In genomic region chr5:99373570-99374151, GRCm38 (mm10) we compare ENCODE assay signal across 13 mouse cellular contexts.
"Had no signal": no experiment of that assay in that cellular context is flagged by ENCODE, and none has a peak within 500 bp of the region (broad histone marks: within the 10 kb centered on the region; RNA-seq: fewer than 3 reads in every experiment).

No protein-coding gene starts in this region.

- H3K36me3 ChIP-seq: kidney, embryonic 15.5 days; limb, embryonic 13.5 days; midbrain, embryonic 12.5 days; neural tube, embryonic 13.5 days had no signal

- H3K4me2 ChIP-seq: kidney, embryonic 15.5 days; limb, embryonic 13.5 days; midbrain, embryonic 12.5 days; neural tube, embryonic 13.5 days had no signal

- ATAC-seq: midbrain, embryonic 16.5 days had no signal

- H3K27me3 ChIP-seq: limb, embryonic 13.5 days had no signal

- H3K4me3 ChIP-seq: kidney, embryonic 15.5 days; limb, embryonic 13.5 days; midbrain, embryonic 12.5 days; neural tube, embryonic 13.5 days had no signal

- H3K27ac ChIP-seq: kidney, embryonic 15.5 days; limb, embryonic 13.5 days; liver, embryonic 14.5 days; midbrain, embryonic 12.5 days; neural tube, embryonic 13.5 days had no signal

- DNase-seq: kidney, postnatal 14 days; left cerebral cortex, postnatal 4 days; lung, adult 18-20 months; retina, postnatal 1 day; right cerebral cortex, postnatal 4 days; spleen, adult 18-20 months; thymus, postnatal 36 days had no signal

- H3K9me3 ChIP-seq: kidney, embryonic 15.5 days; limb, embryonic 13.5 days; midbrain, embryonic 12.5 days; neural tube, embryonic 13.5 days had no signal

- H3K9ac ChIP-seq: kidney, embryonic 15.5 days; limb, embryonic 13.5 days; liver, embryonic 14.5 days; midbrain, embryonic 12.5 days; neural tube, embryonic 13.5 days had no signal
